25 mouse cellular contexts compared by ENCODE assay signal in genomic region chr1:134567511-134567910, GRCm38 (mm10). TPM values are rescaled to one million over a fixed set of nuclear protein-coding genes. Genes with fewer than 3 reads are reported as not detected.
A peak's percentile ranks its signal among the peaks of the same experiment; 100 is the strongest.
DNase-seq lines count a peak whose midpoint lies in the region; ATAC-seq and TF ChIP-seq lines count a peak whose summit lies in the region.
"Had no signal": no experiment of that assay in that cellular context is flagged by ENCODE, and none has a peak within 500 bp of the region (broad histone marks: within the 10 kb centered on the region; RNA-seq: fewer than 3 reads in every experiment).

No protein-coding gene starts in this region.

- no peaks in the 10 kb centered on the region for H3K9me3 ChIP-seq in intestine, embryonic 14.5 days (ENCODE audit: control insufficient read depth, low read length)
- no peaks in the 10 kb centered on the region for H3K9me3 ChIP-seq in intestine, embryonic 16.5 days (ENCODE audit: control insufficient read depth, low read length)
- no peaks in the 10 kb centered on the region for H3K9me3 ChIP-seq in ES-Bruce4 (replicated peaks; ENCODE audit: control insufficient read depth, insufficient read depth, low read length, poor library complexity, severe bottlenecking)
- no peaks in the 10 kb centered on the region for H3K9me3 ChIP-seq in forebrain, embryonic 16.5 days (ENCODE audit: control insufficient read depth, low read length)
- H3K9me3 ChIP-seq: embryonic facial prominence, embryonic 10.5 days; embryonic facial prominence, embryonic 12.5 days; forebrain, embryonic 13.5 days; forebrain, embryonic 15.5 days had no signal

- no peak overlapping the region for H3K4me2 ChIP-seq in intestine, embryonic 14.5 days (ENCODE audit: low read length)
- no peak overlapping the region for H3K4me2 ChIP-seq in intestine, embryonic 16.5 days (ENCODE audit: low read depth, low read length)
- H3K4me2 ChIP-seq in forebrain, embryonic 16.5 days (ENCODE audit: low read length) = no peak overlapping the region
- H3K4me2 ChIP-seq: embryonic facial prominence, embryonic 12.5 days; forebrain, embryonic 13.5 days; forebrain, embryonic 15.5 days had no signal

- no peak for TF ChIP-seq EP300 in ES-Bruce4 (IDR thresholded peaks at IDR 0.05; ENCODE audit: insufficient read depth, low read depth, low read length)

- H3K36me3 ChIP-seq in intestine, embryonic 14.5 days (ENCODE audit: control insufficient read depth, insufficient read depth, low read length) = 0 out of 2 replicates have a peak, but pooled peaks cover 3% of the 10 kb centered on the region
- H3K36me3 ChIP-seq in intestine, embryonic 16.5 days (ENCODE audit: control insufficient read depth, insufficient read depth, low read length) = no peaks in the 10 kb centered on the region
- no peaks in the 10 kb centered on the region for H3K36me3 ChIP-seq in ES-Bruce4 (ENCODE audit: control insufficient read depth, insufficient read depth, low read length, poor library complexity, severe bottlenecking)
- no peaks in the 10 kb centered on the region for H3K36me3 ChIP-seq in forebrain, embryonic 16.5 days (ENCODE audit: control insufficient read depth, insufficient read depth)
- H3K36me3 ChIP-seq: forebrain, embryonic 15.5 days had no signal

- H3K27me3 ChIP-seq in intestine, embryonic 14.5 days (replicated peaks; ENCODE audit: control insufficient read depth, insufficient read depth, low read length) = no peaks in the 10 kb centered on the region
- no peaks in the 10 kb centered on the region for H3K27me3 ChIP-seq in intestine, embryonic 16.5 days (replicated peaks; ENCODE audit: control insufficient read depth, insufficient read depth, low read length)
- no peaks in the 10 kb centered on the region for H3K27me3 ChIP-seq in ES-Bruce4 (ENCODE audit: control insufficient read depth, insufficient read depth, low read length, poor library complexity, severe bottlenecking)
- H3K27me3 ChIP-seq in forebrain, embryonic 16.5 days (replicated peaks; ENCODE audit: control insufficient read depth, insufficient read depth, low read length) = no peaks in the 10 kb centered on the region
- H3K27me3 ChIP-seq: embryonic facial prominence, embryonic 12.5 days; forebrain, embryonic 13.5 days; forebrain, embryonic 15.5 days had no signal

- H3K4me1 ChIP-seq in intestine, embryonic 14.5 days (replicated peaks; ENCODE audit: control insufficient read depth, insufficient read depth, low read length) = peaks cover 7% of the 10 kb centered on the region; the same call in 1 of the 2 replicates
- 0 out of 2 replicates have a peak, but pooled peaks cover 4% of the 10 kb centered on the region for H3K4me1 ChIP-seq in intestine, embryonic 16.5 days (ENCODE audit: control insufficient read depth, insufficient read depth, low read length)
- peaks cover 10% of the 10 kb centered on the region for H3K4me1 ChIP-seq in ES-Bruce4 (ENCODE audit: control insufficient read depth, insufficient read depth, low read length)
- peaks cover 23% of the 10 kb centered on the region for H3K4me1 ChIP-seq in forebrain, embryonic 16.5 days (replicated peaks; ENCODE audit: control insufficient read depth, insufficient read depth, low read length)

- peak; percentile 36 for DNase-seq in intestine, embryonic 14.5 days (ENCODE audit: low spot score)
- peak; percentile 27 for DNase-seq in retina, embryonic 14.5 days (ENCODE audit: low spot score)
- DNase-seq in left cerebral cortex, postnatal 25 days (ENCODE audit: low spot score in 2 of 2) = no peak
- DNase-seq: adrenal gland, adult 2 months; adrenal gland, postnatal 10 days; adrenal gland, postnatal 25 days; cerebellum, adult 11 months; cerebellum, adult 18-20 months; cerebellum, adult 8-10 months; cerebellum, adult 9-11 months; cerebellum, postnatal 14 days; cerebellum, postnatal 36 days had no signal

- no peak overlapping the region for H3K27ac ChIP-seq in intestine, embryonic 14.5 days (ENCODE audit: low read depth)
- no peak overlapping the region for H3K27ac ChIP-seq in intestine, embryonic 16.5 days (ENCODE audit: low read length)
- peak overlapping the region; percentile 88 for H3K27ac ChIP-seq in ES-Bruce4 (ENCODE audit: insufficient read depth, low read length)
- no peak overlapping the region for H3K27ac ChIP-seq in forebrain, embryonic 16.5 days (ENCODE audit: low read length)
- H3K27ac ChIP-seq: embryonic facial prominence, embryonic 10.5 days; embryonic facial prominence, embryonic 12.5 days; forebrain, embryonic 13.5 days; forebrain, embryonic 15.5 days had no signal

- 21% methylated on average over 1 of the region's 1 CpGs for whole genome bisulfite sequencing in intestine, embryonic 14.5 days
- 29% methylated on average over 1 of the region's 1 CpGs for WGBS in intestine, embryonic 16.5 days
- 27% methylated on average over 1 of the region's 1 CpGs for WGBS in forebrain, embryonic 16.5 days

- no peak for TF ChIP-seq CTCF in ES-Bruce4 (IDR thresholded peaks at IDR 0.05; ENCODE audit: low read depth, low read length)

- no peak overlapping the region for H3K9ac ChIP-seq in intestine, embryonic 14.5 days (ENCODE audit: low read length)
- no peak overlapping the region for H3K9ac ChIP-seq in intestine, embryonic 16.5 days (ENCODE audit: low read depth, low read length)
- peak overlapping the region; percentile 68 for H3K9ac ChIP-seq in ES-Bruce4 (ENCODE audit: low read depth, poor library complexity, severe bottlenecking)
- no peak overlapping the region for H3K9ac ChIP-seq in forebrain, embryonic 16.5 days (replicated peaks; ENCODE audit: low read depth, low read length)
- H3K9ac ChIP-seq: embryonic facial prominence, embryonic 12.5 days; forebrain, embryonic 13.5 days; forebrain, embryonic 15.5 days had no signal

- ATAC-seq in intestine, embryonic 14.5 days (replicated peaks; ENCODE audit: low FRiP score, low TSS enrichment, low read depth) = no peak
- ATAC-seq in intestine, embryonic 16.5 days = no peak
- ATAC-seq in monocyte, adult 5-6 weeks (replicated peaks; ENCODE audit: insufficient number of reproducible peaks, low FRiP score, low TSS enrichment, poor library complexity, severe bottlenecking) = no peak
- ATAC-seq in forebrain, embryonic 16.5 days = no peak
- ATAC-seq: forebrain, embryonic 13.5 days; forebrain, embryonic 15.5 days had no signal

- H3K4me3 ChIP-seq in intestine, embryonic 14.5 days (ENCODE audit: low read depth, low read length) = no peak overlapping the region
- no peak overlapping the region for H3K4me3 ChIP-seq in intestine, embryonic 16.5 days (ENCODE audit: low read length)
- H3K4me3 ChIP-seq in ES-Bruce4 (ENCODE audit: low read depth, low read length) = no peak overlapping the region
- no peak overlapping the region for H3K4me3 ChIP-seq in forebrain, embryonic 16.5 days (replicated peaks; ENCODE audit: low read length)
- H3K4me3 ChIP-seq: embryonic facial prominence, embryonic 10.5 days; embryonic facial prominence, embryonic 12.5 days; forebrain, embryonic 13.5 days; forebrain, embryonic 15.5 days had no signal

- TF ChIP-seq POLR2A in ES-Bruce4 (IDR thresholded peaks at IDR 0.05; ENCODE audit: insufficient read depth, low read length) = no peak

- intact Hi-C loops in left cerebral cortex, postnatal 25 days (cut with DNase I) = no loop called here

RNA-seq across cellular contexts. Expression of gene Kdm5b, which starts 7.5 kb away (rescaled TPM):
- 54.2 and 59.9 TPM in 2 replicates for polyA plus RNA-seq in intestine, embryonic 14.5 days (2014; fragmentation: Nextera tagmentation; extraction: Ambion mirVana)
- polyA plus RNA-seq in intestine, embryonic 16.5 days (2015; fragmentation: Nextera tagmentation; extraction: Ambion mirVana) = 25.4 and 26.3 TPM in 2 replicates
- polyA plus RNA-seq in ES-Bruce4 (2011; ENCODE audit: insufficient read depth, insufficient read length, low read depth, missing spikeins) = 161 and 181 TPM in 2 replicates
- 22.2 to 37.2 TPM (median 32.1 TPM) in 3 replicates for total RNA-seq in monocyte, adult 5-6 weeks (2017)
- 103 and 109 TPM in 2 replicates for polyA plus RNA-seq in forebrain, embryonic 16.5 days (2015; fragmentation: Nextera tagmentation; extraction: Ambion mirVana)
- total RNA-seq in left cerebral cortex, postnatal 25 days (2021) = 10 to 100 TPM; 64.2 to 65.5 TPM

RNA-seq across cellular contexts. Expression of gene Mgat4e, which starts 18.0 kb away (rescaled TPM):
- not detected in 2 replicates for polyA plus RNA-seq in intestine, embryonic 14.5 days (2014; fragmentation: Nextera tagmentation; extraction: Ambion mirVana)
- polyA plus RNA-seq in intestine, embryonic 16.5 days (2015; fragmentation: Nextera tagmentation; extraction: Ambion mirVana) = not detected in 2 replicates
- 1.3 and 1.6 TPM in 2 replicates for polyA plus RNA-seq in ES-Bruce4 (2011; ENCODE audit: insufficient read depth, insufficient read length, low read depth, missing spikeins)
- total RNA-seq in monocyte, adult 5-6 weeks (2017) = not detected in 3 replicates
- not detected in 2 replicates for polyA plus RNA-seq in forebrain, embryonic 16.5 days (2015; fragmentation: Nextera tagmentation; extraction: Ambion mirVana)
- not detected for total RNA-seq in left cerebral cortex, postnatal 25 days (2021)
- total RNA-seq: adrenal gland, adult 2 months; adrenal gland, postnatal 10 days; adrenal gland, postnatal 25 days; adrenal gland, postnatal 4 days; common myeloid progenitor, adult 5-6 weeks had no signal
- polyA plus RNA-seq: adrenal gland, adult 2 months; C2C12; embryonic facial prominence, embryonic 10.5 days; embryonic facial prominence, embryonic 14.5 days; forebrain, embryonic 11.5 days; forebrain, embryonic 13.5 days; forebrain, embryonic 15.5 days had no signal

Comparison
In these comparisons a context has a peak if more than half of its experiments do, and no peak if none do; other contexts are left out.
1. DNase-seq: peak in intestine, embryonic 14.5 days (single experiment) and retina, embryonic 14.5 days (single experiment); none in left cerebral cortex, postnatal 25 days (0 of 2).